41 mouse cellular contexts compared by ENCODE assay signal in the genomic region with DNA sequence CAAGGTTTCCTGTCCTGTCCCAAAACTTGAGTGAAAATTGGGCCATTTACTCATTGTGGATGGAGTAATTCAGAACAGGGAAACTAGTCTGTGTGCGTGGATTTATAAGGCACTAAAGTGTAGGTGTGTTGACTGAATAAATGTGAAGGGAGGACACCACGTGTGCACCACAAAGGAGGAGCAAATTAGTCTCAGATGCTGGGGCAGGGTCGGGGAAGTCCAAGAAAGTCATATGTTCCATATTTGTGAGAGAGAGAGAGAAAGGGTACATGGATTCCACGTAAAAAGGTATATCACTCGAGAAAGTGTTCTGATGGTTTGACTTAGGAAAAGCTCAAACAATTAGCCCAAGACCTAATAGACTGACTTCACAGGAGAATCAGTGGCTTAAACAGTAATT. TPM values are rescaled to one million over a fixed set of nuclear protein-coding genes. Genes with fewer than 3 reads are reported as not detected.
"Had no signal": no experiment of that assay in that cellular context is flagged by ENCODE, and none has a peak within 500 bp of the region (broad histone marks: within the 10 kb centered on the region; RNA-seq: fewer than 3 reads in every experiment).

No protein-coding gene starts in this region.

- H3K4me2 ChIP-seq: heart, embryonic 13.5 days; heart, embryonic 15.5 days; hindbrain, embryonic 12.5 days; hindbrain, embryonic 13.5 days; hindbrain, embryonic 14.5 days; hindbrain, embryonic 15.5 days; intestine, embryonic 15.5 days; kidney, embryonic 15.5 days had no signal

- H3K9ac ChIP-seq: heart, embryonic 13.5 days; heart, embryonic 15.5 days; hindbrain, embryonic 12.5 days; hindbrain, embryonic 13.5 days; hindbrain, embryonic 14.5 days; hindbrain, embryonic 15.5 days; intestine, embryonic 15.5 days; kidney, embryonic 15.5 days had no signal

- DNase-seq: heart, postnatal 10 days; heart, postnatal 14 days; heart, postnatal 36 days; heart, postnatal 4 days; kidney, adult 11 months; kidney, adult 18-20 months; kidney, adult 2 months; kidney, adult 8-10 months; kidney, adult 9 months; kidney, postnatal 10 days; kidney, postnatal 14 days; kidney, postnatal 25 days; kidney, postnatal 36 days; kidney, postnatal 4 days; layer of hippocampus, adult 9-11 months; layer of hippocampus, postnatal 36 days had no signal

- H3K9me3 ChIP-seq: heart, embryonic 13.5 days; heart, embryonic 15.5 days; hindbrain, embryonic 10.5 days; hindbrain, embryonic 12.5 days; hindbrain, embryonic 13.5 days; hindbrain, embryonic 15.5 days; intestine, embryonic 15.5 days; kidney, embryonic 15.5 days had no signal

- H3K4me1 ChIP-seq: intestine, embryonic 15.5 days had no signal

- H3K4me3 ChIP-seq: heart, embryonic 13.5 days; heart, embryonic 15.5 days; hindbrain, embryonic 10.5 days; hindbrain, embryonic 12.5 days; hindbrain, embryonic 13.5 days; hindbrain, embryonic 15.5 days; intestine, embryonic 15.5 days; kidney, embryonic 15.5 days; layer of hippocampus, adult 2 months; left cerebral cortex, adult 2 months had no signal

- ATAC-seq: hindbrain, embryonic 16.5 days; hindbrain, postnatal 0 days; inflammation-experienced regulatory T-cells, adult 6 months; intestine, embryonic 15.5 days; intestine, embryonic 16.5 days; intestine, postnatal 0 days had no signal

- H3K36me3 ChIP-seq: heart, embryonic 13.5 days; heart, embryonic 15.5 days; hindbrain, embryonic 10.5 days; hindbrain, embryonic 12.5 days; hindbrain, embryonic 13.5 days; hindbrain, embryonic 15.5 days; intestine, embryonic 15.5 days; kidney, embryonic 15.5 days had no signal

- H3K27ac ChIP-seq: heart, embryonic 13.5 days; heart, embryonic 15.5 days; hindbrain, embryonic 10.5 days; hindbrain, embryonic 12.5 days; hindbrain, embryonic 13.5 days; hindbrain, embryonic 14.5 days; hindbrain, embryonic 15.5 days; hindbrain, postnatal 0 days; intestine, embryonic 15.5 days; kidney, embryonic 15.5 days; kidney, postnatal 0 days; layer of hippocampus, adult 2 months; left cerebral cortex, adult 2 months had no signal

- H3K27me3 ChIP-seq: heart, embryonic 13.5 days; heart, embryonic 15.5 days; hindbrain, embryonic 12.5 days; hindbrain, embryonic 13.5 days; hindbrain, embryonic 15.5 days; intestine, embryonic 15.5 days; kidney, embryonic 15.5 days had no signal

RNA-seq across cellular contexts. Expression of gene Ttc29, which starts 52.4 kb away (rescaled TPM):
- total RNA-seq: heart, postnatal 10 days; heart, postnatal 14 days; heart, postnatal 25 days; heart, postnatal 36 days; heart, postnatal 4 days; hematopoietic stem cell, adult 5-6 weeks; layer of hippocampus, adult 2 months; layer of hippocampus, postnatal 36 days; left cerebral cortex, adult 18-20 months had no signal
- polyA plus RNA-seq: heart, embryonic 13.5 days; heart, embryonic 14.5 days; inflammation-experienced regulatory T-cells, adult 6 months; intestine, embryonic 14.5 days; intestine, embryonic 15.5 days; intestine, embryonic 16.5 days; intestine, postnatal 0 days; kidney, adult 2 months; kidney, embryonic 14.5 days; kidney, embryonic 15.5 days; kidney, embryonic 16.5 days; large intestine, adult 2 months had no signal
